Mouse (Mus musculus) lung, adult 2 months (tissue): ENCODE measurements at regions not wholly inside any gene's neighbourhood (a gene's known extent, or its start where the extent isn't known, plus 50 kb on each side); places are given as distances from the start of the nearest gene placed in this dataset.

ENCODE experiments used
- DNase-seq: peaks from one replicate; pipeline ENCODE4 v3.0.0; 2022
- H3K4me1 ChIP-seq: fragments of 200-500 bp; 2 replicates; pipeline ENCODE4 v1.6.1; 2011; ENCODE audit warnings: low read length; ENCODE audit not compliant: control insufficient read depth, insufficient read depth
- H3K4me3 ChIP-seq: fragments of 200-500 bp; replicated peaks from 2 replicates; pipeline ENCODE3; 2011; ENCODE audit warnings: low read depth, mild to moderate bottlenecking, control low read depth, low read length; ENCODE audit errors: extremely low read depth
- CTCF ChIP-seq: fragments of 200-500 bp; IDR thresholded peaks from 2 replicates; pipeline ENCODE4 v1.5.1; 2011; ENCODE audit warnings: mild to moderate bottlenecking, low read length, control low read depth; ENCODE audit not compliant: insufficient read depth
- POLR2A ChIP-seq: fragments of 200-500 bp; IDR thresholded peaks from 2 replicates; pipeline ENCODE4 v1.6.1; 2011; ENCODE audit warnings: low read depth, mild to moderate bottlenecking, control low read depth, low read length, borderline replicate concordance; ENCODE audit errors: extremely low read depth
- WGBS: fragments of 180-500 bp; shearing (Covaris S2); methylation state at CpG from one replicate; pipeline ENCODE4 v1.1.7; 2018; 5-methylcytosine and 5-hydroxymethylcytosine counted together

DNA sequence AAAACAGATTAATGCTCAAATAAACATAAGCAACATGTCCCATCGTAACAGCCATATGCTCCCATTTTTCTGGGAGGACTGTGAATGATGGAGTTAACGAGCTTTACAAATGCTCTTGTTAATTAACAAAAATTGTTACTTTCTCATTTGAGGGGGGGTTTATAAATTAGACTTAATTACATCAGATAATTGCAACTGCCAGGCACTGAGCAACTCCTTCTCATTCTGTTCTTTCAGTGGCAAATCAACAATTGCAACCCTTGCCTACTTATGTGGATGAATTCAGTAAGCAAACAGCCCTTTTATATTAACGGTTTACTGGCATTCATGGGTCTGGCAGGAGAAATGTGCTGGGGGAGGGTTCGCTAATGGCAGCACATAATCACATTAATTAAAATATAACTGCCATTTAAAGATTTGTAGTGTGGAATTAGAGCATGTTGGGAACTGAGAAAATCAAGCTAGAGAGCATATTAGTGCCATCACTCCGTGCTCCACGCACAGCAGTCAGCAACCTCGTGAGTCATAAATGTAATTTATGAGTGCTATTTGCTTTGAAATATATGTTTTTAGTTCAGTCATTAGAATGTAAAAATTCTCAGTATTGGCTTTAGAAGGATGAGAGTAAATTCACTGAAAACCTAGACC, 266.9 kb upstream of the 1700008P02Rik start:
- Histone ChIP-seq H3K4me3 (no peak overlapping the region), H3K4me1 (no peaks in the 10 kb centered on the region)
- no peak for TF ChIP-seq POLR2A
- TF ChIP-seq CTCF, result no peak
- WGBS, result 76% methylated on average over 7 of the region's 7 CpGs
- DNase-seq, result no peak

DNA sequence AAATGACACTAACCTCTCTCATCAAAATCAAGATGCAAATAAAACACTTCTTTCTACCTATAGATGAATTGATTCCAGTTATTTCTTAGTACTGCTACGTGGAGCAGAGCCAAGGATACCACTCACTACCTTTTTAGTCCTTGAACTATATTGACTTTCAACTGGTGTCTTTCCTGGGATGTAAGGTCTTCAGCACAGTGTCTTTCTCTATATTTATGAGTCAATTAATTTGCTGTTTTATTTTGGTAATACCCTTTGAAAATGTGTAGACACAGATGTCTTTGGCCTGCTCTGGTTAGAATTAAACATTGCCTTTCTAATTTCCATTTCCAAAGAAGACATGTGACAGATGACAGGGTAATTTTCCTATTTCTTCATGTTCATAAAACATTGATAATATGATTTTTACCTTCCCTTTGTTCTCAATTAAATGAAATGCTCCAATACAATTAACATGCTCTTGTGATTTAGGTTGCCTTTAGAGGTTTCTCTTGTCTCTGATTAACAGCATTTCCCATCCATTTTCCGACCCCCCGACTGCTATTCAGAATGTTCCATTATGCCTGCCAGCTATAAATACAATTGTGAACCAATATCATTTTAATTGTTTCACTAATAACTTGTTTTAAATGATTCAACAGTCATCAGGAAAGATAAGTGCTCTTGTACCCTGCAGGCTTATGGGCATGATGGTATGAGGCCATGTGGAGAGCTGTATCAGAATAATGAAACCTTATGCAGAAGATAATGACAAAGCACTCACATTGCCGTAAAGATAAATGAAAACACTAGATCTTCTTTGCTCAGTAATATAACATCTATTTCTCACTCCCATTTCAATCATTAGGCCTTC, 266.2 kb upstream of the 1700008P02Rik start:
- TF ChIP-seq CTCF, result no peak
- no peak for TF ChIP-seq POLR2A
- Histone ChIP-seq H3K4me1 (no peaks in the 10 kb centered on the region), H3K4me3 (no peak overlapping the region)
- no peak for DNase-seq
- 74% methylated on average over 4 of the region's 4 CpGs for WGBS

DNA sequence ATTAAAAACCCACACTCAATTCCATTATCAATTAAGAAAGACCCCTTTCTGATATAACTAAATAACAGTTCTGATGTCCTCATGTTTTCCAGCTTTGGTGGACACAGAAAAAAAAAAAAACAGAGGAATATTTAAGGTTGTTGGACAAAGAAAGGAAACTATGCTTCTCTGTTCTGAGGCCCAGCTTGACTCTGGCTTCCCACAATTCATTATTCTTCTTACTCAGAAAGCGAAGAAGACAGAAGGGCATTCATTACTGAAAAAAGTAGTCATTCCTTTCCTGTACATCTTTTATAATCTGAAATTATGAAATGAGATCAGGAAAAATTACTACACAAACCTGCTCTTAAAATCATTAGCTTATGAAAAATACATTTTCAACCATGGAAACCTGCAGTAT, 263.2 kb upstream of the 1700008P02Rik start:
- WGBS, result 66% methylated on average over 1 of the region's 1 CpGs
- no peak for DNase-seq
- no peak for TF ChIP-seq CTCF
- no peak for TF ChIP-seq POLR2A

GRCm38 (mm10) chr3:6876265-6876664, 256.0 kb upstream of the 1700008P02Rik start:
- Histone ChIP-seq H3K4me1 (no peaks in the 10 kb centered on the region), H3K4me3 (no peak overlapping the region)
- WGBS, result 83% methylated on average over 5 of the region's 5 CpGs
- no peak for DNase-seq
- TF ChIP-seq POLR2A, result no peak
- TF ChIP-seq CTCF, result no peak

More for the DNA sequence above, 263.2 kb upstream of the 1700008P02Rik start:
- Histone ChIP-seq H3K4me1 (no peaks in the 10 kb centered on the region), H3K4me3 (no peak overlapping the region)

GRCm38 (mm10) chr3:6872170-6872569, 251.9 kb upstream of the 1700008P02Rik start:
- TF ChIP-seq CTCF, result no peak
- no peak for TF ChIP-seq POLR2A

GRCm38 (mm10) chr3:6871752-6872151, 251.5 kb upstream of the 1700008P02Rik start:
- Histone ChIP-seq H3K4me3 (no peak overlapping the region), H3K4me1 (no peaks in the 10 kb centered on the region)
- TF ChIP-seq CTCF (no peak), POLR2A (no peak)
- no peak for DNase-seq
- WGBS, result 53% methylated on average over 2 of the region's 2 CpGs

More at GRCm38 (mm10) chr3:6872170-6872569, 251.9 kb upstream of the 1700008P02Rik start:
- H3K4me1 ChIP-seq, result no peaks in the 10 kb centered on the region
- 70% methylated on average over 3 of the region's 3 CpGs for WGBS
- no peak overlapping the region for H3K4me3 ChIP-seq
- DNase-seq, result no peak

GRCm38 (mm10) chr3:6866148-6866483, 245.9 kb upstream of the 1700008P02Rik start:
- TF ChIP-seq CTCF (no peak), POLR2A (no peak)
- H3K4me1 ChIP-seq, result no peaks in the 10 kb centered on the region

GRCm38 (mm10) chr3:6865462-6866147, 245.4 kb upstream of the 1700008P02Rik start:
- Histone ChIP-seq H3K4me3 (no peak overlapping the region), H3K4me1 (no peaks in the 10 kb centered on the region)
- no peak for DNase-seq
- no peak for TF ChIP-seq CTCF
- TF ChIP-seq POLR2A, result no peak
- 52% methylated on average over 3 of the region's 3 CpGs for WGBS

More at GRCm38 (mm10) chr3:6866148-6866483, 245.9 kb upstream of the 1700008P02Rik start:
- no peak overlapping the region for H3K4me3 ChIP-seq
- DNase-seq, result no peak

- WGBS, result 77% methylated on average over 2 of the region's 2 CpGs
- no peak overlapping the region for H3K4me3 ChIP-seq
- no peaks in the 10 kb centered on the region for H3K4me1 ChIP-seq
- TF ChIP-seq POLR2A (no peak), CTCF (no peak)
- DNase-seq, result no peak
Observed at GRCm38 (mm10) chr3:6859866-6860180, 239.6 kb upstream of the 1700008P02Rik start.
